Mouse (Mus musculus) MEL (cell line): Measurements from ENCODE around the gene Catsperg1. TPM values are rescaled to one million over a fixed set of nuclear protein-coding genes. Genes with fewer than 3 reads are reported as not detected.

ENCODE experiments used
- DNase-seq: peaks from one replicate; pipeline ENCODE4 v3.0.0; 2011; ENCODE audit warnings: low read depth, low spot score
- H3K27ac ChIP-seq: 2 replicates; pipeline ENCODE4 v1.5.1; 2012; ENCODE audit warnings: low read depth, mild to moderate bottlenecking, control low read depth, low read length, moderate library complexity; ENCODE audit not compliant: control insufficient read depth
- H3K27me3 ChIP-seq, 2 experiments: fragments of 150-350 bp in 1 of 2; sonication (generic) in 1 of 2; 2 replicates each; pipeline ENCODE4 v1.6.1; 2012; ENCODE audit warnings: low read length in 2 of 2, mild to moderate bottlenecking in 2 of 2, improper control_type of control experiment in 1 of 2, moderate library complexity in 1 of 2; ENCODE audit not compliant: insufficient read depth in 2 of 2, control insufficient read depth in 1 of 2
- H3K36me3 ChIP-seq, 2 experiments: 2 replicates each; pipeline ENCODE4 v1.6.1; 2012 to 2014; ENCODE audit warnings: low read length in 2 of 2, improper control_type of control experiment in 1 of 2, inconsistent platforms in 1 of 2, mild to moderate bottlenecking in 1 of 2; ENCODE audit not compliant: insufficient read depth in 2 of 2, control insufficient read depth in 1 of 2
- H3K4me1 ChIP-seq, 2 experiments: fragments of 150-350 bp in 1 of 2; sonication (generic) in 1 of 2; 2 replicates each; pipeline ENCODE4 v1.6.1; 2012; ENCODE audit warnings: low read length in 2 of 2, improper control_type of control experiment in 1 of 2, mild to moderate bottlenecking in 1 of 2; ENCODE audit not compliant: insufficient read depth in 2 of 2, control insufficient read depth in 1 of 2
- H3K4me3 ChIP-seq, 2 experiments: fragments of 150-350 bp in 1 of 2; sonication (generic) in 1 of 2; 2 replicates each; pipeline ENCODE4 v1.5.1; 2012; ENCODE audit warnings: low read depth in 2 of 2, low read length in 2 of 2, mild to moderate bottlenecking in 2 of 2, moderate library complexity in 2 of 2, control low read depth in 1 of 2, improper control_type of control experiment in 1 of 2; ENCODE audit not compliant: control insufficient read depth in 1 of 2, insufficient read depth in 1 of 2
- H3K79me2 ChIP-seq: 2 replicates; pipeline ENCODE4 v1.6.1; 2012; ENCODE audit warnings: mild to moderate bottlenecking, low read length, moderate library complexity; ENCODE audit not compliant: control insufficient read depth, poor library complexity, insufficient read depth
- H3K9ac ChIP-seq: 2 replicates; pipeline ENCODE4 v1.6.1; 2012; ENCODE audit warnings: low read depth, mild to moderate bottlenecking, control low read depth, low read length, moderate library complexity; ENCODE audit not compliant: control insufficient read depth, poor library complexity, severe bottlenecking
- H3K9me3 ChIP-seq: fragments of 150-350 bp; sonication (generic); replicated peaks from 2 replicates; pipeline ENCODE4 v1.6.1; 2012; ENCODE audit warnings: mild to moderate bottlenecking, low read length, improper control_type of control experiment, moderate library complexity; ENCODE audit not compliant: insufficient read depth
- CHD1 ChIP-seq: IDR thresholded peaks from 2 replicates; pipeline ENCODE4 v1.6.1; 2012; ENCODE audit warnings: low read depth, mild to moderate bottlenecking, inconsistent platforms, low read length, improper control_type of control experiment
- CTCF ChIP-seq, 3 experiments: IDR thresholded peaks in 2 of 3; conservative IDR thresholded peaks in 1 of 3; 2 replicates each; pipeline ENCODE4 v1.5.1; 2011 to 2012; ENCODE audit warnings: low read length in 3 of 3, low read depth in 2 of 3, mild to moderate bottlenecking in 2 of 3, improper control_type of control experiment in 1 of 3, inconsistent platforms in 1 of 3, mixed read lengths in 1 of 3, moderate library complexity in 1 of 3; ENCODE audit not compliant: control insufficient read depth in 1 of 3, insufficient read depth in 1 of 3, poor library complexity in 1 of 3, severe bottlenecking in 1 of 3
- KAT2A ChIP-seq: conservative IDR thresholded peaks from 2 replicates; pipeline ENCODE4 v1.6.1; 2012; ENCODE audit warnings: low read depth, low read length, improper control_type of control experiment, inconsistent platforms
- MAFK ChIP-seq: IDR thresholded peaks from 2 replicates; pipeline ENCODE4 v1.6.1; 2011; ENCODE audit warnings: low read depth, mild to moderate bottlenecking, low read length, improper control_type of control experiment, borderline replicate concordance
- NRF1 ChIP-seq: IDR thresholded peaks from 2 replicates; pipeline ENCODE4 v1.6.1; 2014; ENCODE audit warnings: low read depth, mild to moderate bottlenecking, inconsistent platforms, low read length, improper control_type of control experiment, moderate library complexity; ENCODE audit not compliant: poor library complexity, insufficient read depth, severe bottlenecking
- POLR2AphosphoS2 ChIP-seq: IDR thresholded peaks from 2 replicates; pipeline ENCODE4 v1.6.1; 2011; ENCODE audit warnings: low read length, improper control_type of control experiment
- RAD21 ChIP-seq: IDR thresholded peaks from 2 replicates; pipeline ENCODE4 v1.6.1; 2011; ENCODE audit warnings: mild to moderate bottlenecking, low read depth, low read length, improper control_type of control experiment
- RCOR1 ChIP-seq: IDR thresholded peaks from 2 replicates; pipeline ENCODE4 v1.6.1; 2012; ENCODE audit warnings: low read depth, mild to moderate bottlenecking, inconsistent platforms, low read length, improper control_type of control experiment
- SIN3A ChIP-seq: IDR thresholded peaks from 2 replicates; pipeline ENCODE4 v1.6.1; 2012; ENCODE audit warnings: low read length, improper control_type of control experiment, inconsistent platforms
- SMC3 ChIP-seq: IDR thresholded peaks from 2 replicates; pipeline ENCODE4 v1.6.1; 2011; ENCODE audit warnings: low read depth, low read length, improper control_type of control experiment
- TAL1 ChIP-seq: IDR thresholded peaks from 2 replicates; pipeline ENCODE4 v1.6.1; 2012; ENCODE audit warnings: mild to moderate bottlenecking, inconsistent platforms, low read length, moderate library complexity, mixed read lengths
- TBP ChIP-seq: IDR thresholded peaks from 2 replicates; pipeline ENCODE4 v1.8.0; 2011; ENCODE audit warnings: low read depth, low read length, improper control_type of control experiment
- USF1 ChIP-seq: IDR thresholded peaks from 2 replicates; pipeline ENCODE4 v1.6.1; 2014; ENCODE audit warnings: low read depth, mild to moderate bottlenecking, inconsistent platforms, low read length, improper control_type of control experiment, moderate library complexity
- USF2 ChIP-seq, 2 experiments: IDR thresholded peaks; 2 replicates each; pipeline ENCODE4 v1.6.1; 2011 to 2012; ENCODE audit warnings: improper control_type of control experiment in 2 of 2, low read length in 2 of 2, borderline replicate concordance in 1 of 2, inconsistent platforms in 1 of 2, low read depth in 1 of 2, mild to moderate bottlenecking in 1 of 2; ENCODE audit not compliant: insufficient read depth in 1 of 2
- ZC3H11A ChIP-seq: IDR thresholded peaks from 2 replicates; pipeline ENCODE4 v1.6.1; 2012; ENCODE audit warnings: low read depth, mild to moderate bottlenecking, inconsistent platforms, low read length, improper control_type of control experiment
- ZKSCAN1 ChIP-seq: IDR thresholded peaks from 2 replicates; pipeline ENCODE4 v1.6.1; 2012; ENCODE audit warnings: low read depth, mild to moderate bottlenecking, inconsistent platforms, low read length, improper control_type of control experiment, moderate library complexity
- polyA plus RNA-seq, 2 experiments: library from polyadenylated mRNA; stranded (reverse) in 1 of 2; unstranded in 1 of 2; fragments of >175 nt in 1 of 2; fragments of >200 nt in 1 of 2; gene quantifications; 2 replicates each; pipeline versions ENCODE4 v1.2.1 to v1.2.4; 2012; ENCODE audit warnings: low replicate concordance in 2 of 2, low read depth in 1 of 2; ENCODE audit not compliant: insufficient read length in 2 of 2, insufficient read depth in 1 of 2, missing spikeins in 1 of 2
- total RNA-seq: library from RNA; depleted of rRNA; stranded (reverse); fragments of 300-350 nt; gene quantifications from 2 replicates; pipeline ENCODE4 v1.2.3, GENCODE M21; 2012

Gene Catsperg1
- total and polyA plus RNA-seq, 3 experiments, result 0.23 to 0.31 TPM; not detected in 1

DNA sequence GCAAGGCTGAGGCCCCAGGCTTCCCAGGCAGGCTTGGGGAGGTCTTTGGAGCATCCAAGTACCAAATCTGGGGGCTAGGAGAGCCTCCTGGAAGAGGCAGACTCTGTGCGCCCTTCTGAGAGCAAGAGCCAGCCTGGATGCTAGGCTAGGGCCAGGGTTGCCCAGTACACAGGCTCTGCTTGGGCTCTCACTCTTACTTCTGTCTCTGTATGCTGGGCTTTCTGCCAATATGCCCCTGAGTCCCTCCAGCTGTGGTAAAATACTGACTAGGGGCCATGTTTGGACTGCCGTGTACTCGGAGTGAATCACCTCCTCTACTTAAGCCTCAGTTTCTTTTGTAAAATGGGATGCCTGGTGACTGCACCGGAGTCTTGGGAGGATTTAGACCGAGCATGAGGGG is 32.2 kb upstream of the Catsperg1 start:
- Histone ChIP-seq H3K4me3 (no peak overlapping the region), H3K27ac (no peak overlapping the region), H3K9ac (no peak overlapping the region), H3K27me3 (no peaks in the 10 kb centered on the region), H3K4me1 (no peaks in the 10 kb centered on the region), H3K9me3 (no peaks in the 10 kb centered on the region), H3K36me3 (no peaks in the 10 kb centered on the region), H3K79me2 (no peaks in the 10 kb centered on the region)
- TF ChIP-seq CHD1 (no peak), TAL1 (no peak), TBP (no peak), USF2 (IDR thresholded peaks at IDR 0.05; ENCODE audit: borderline replicate concordance in 1 of 2, insufficient read depth in 1 of 2, low read depth in 1 of 2, low read length in 2 of 2) (no peak), USF1 (no peak), RCOR1 (no peak), MAFK (no peak), SIN3A (no peak), NRF1 (no peak), POLR2AphosphoS2 (no peak), CTCF (IDR thresholded peaks at IDR 0.05 in 2 of 3, conservative IDR thresholded peaks at IDR 0.05 in 1 of 3; ENCODE audit: control insufficient read depth in 1 of 3, insufficient read depth in 1 of 3, low read depth in 2 of 3, low read length in 3 of 3, poor library complexity in 1 of 3, severe bottlenecking in 1 of 3) (no peak), KAT2A (no peak)
- no peak for DNase-seq

GRCm38 (mm10) chr7:29244732-29245416 is 31.0 kb upstream of the Catsperg1 start:
- no peaks in the 10 kb centered on the region for H3K36me3 ChIP-seq
- no peaks in the 10 kb centered on the region for H3K27me3 ChIP-seq
- no peaks in the 10 kb centered on the region for H3K9me3 ChIP-seq
- H3K4me3 ChIP-seq, result no peak overlapping the region
- H3K9ac ChIP-seq, result no peak overlapping the region
- TF ChIP-seq ZC3H11A (peak; percentile 28), RAD21 (peak; percentile 50), MAFK (no peak), TAL1 (no peak), CTCF (IDR thresholded peaks at IDR 0.05 in 2 of 3, conservative IDR thresholded peaks at IDR 0.05 in 1 of 3; ENCODE audit: control insufficient read depth in 1 of 3, insufficient read depth in 1 of 3, low read depth in 2 of 3, low read length in 3 of 3, poor library complexity in 1 of 3, severe bottlenecking in 1 of 3) (peak; percentile 72 to 80 (median 74)), ZKSCAN1 (no peak), SMC3 (peak; percentile 82)
- no peaks in the 10 kb centered on the region for H3K4me1 ChIP-seq
- peak; percentile 63 for DNase-seq
- H3K27ac ChIP-seq, result no peak overlapping the region
- no peaks in the 10 kb centered on the region for H3K79me2 ChIP-seq
